Mouse (Mus musculus): ENCODE measurements at regions not wholly inside any gene's neighbourhood (a gene's known extent, or its start where the extent isn't known, plus 50 kb on each side); places are given as distances from the start of the nearest gene placed in this dataset.

GRCm38 (mm10) chr17:93314144-93314543 lies 115.3 kb downstream of the Adcyap1 start:
- TF ChIP-seq CTCF (IDR thresholded peaks at IDR 0.05; ENCODE audit: borderline replicate concordance, extremely low read depth, insufficient read depth, insufficient read length) = no peak
- no peak for TF ChIP-seq POLR2A (IDR thresholded peaks at IDR 0.05; ENCODE audit: borderline replicate concordance, extremely low read depth, insufficient read depth, insufficient read length, poor library complexity, severe bottlenecking)

Measured in brain, embryonic 14.5 days (tissue).